Mouse (Mus musculus): ENCODE results near the gene Coq8a.

DNA sequence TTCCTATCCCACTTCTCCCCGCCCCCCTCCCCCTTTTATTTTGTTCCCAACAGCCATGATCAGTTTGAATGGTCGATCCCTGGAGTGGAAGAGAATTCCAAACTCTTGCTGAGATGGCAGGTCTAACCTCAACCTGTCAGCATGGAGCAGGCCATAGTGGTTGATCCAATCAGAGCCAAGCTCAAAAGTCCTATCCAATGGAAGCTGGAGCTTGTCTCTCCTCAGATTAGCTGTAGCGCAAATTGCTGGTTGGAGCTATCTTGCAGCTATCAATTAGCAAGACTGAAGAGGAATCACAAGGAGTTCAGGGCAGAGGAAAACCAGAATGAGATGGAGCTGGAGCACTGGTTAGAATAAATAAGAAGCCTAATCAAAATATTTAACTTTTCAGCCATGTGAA lies 9.0 kb upstream of the Coq8a start:
- no peak for TF ChIP-seq POLR2A (IDR thresholded peaks at IDR 0.05; ENCODE audit: borderline replicate concordance, insufficient read depth, low read length)
- no peak for TF ChIP-seq CTCF (IDR thresholded peaks at IDR 0.05; ENCODE audit: borderline replicate concordance, insufficient read depth, low read depth, low read length)
